Mouse (Mus musculus): Measurements from ENCODE around the gene Isl2.

DNA sequence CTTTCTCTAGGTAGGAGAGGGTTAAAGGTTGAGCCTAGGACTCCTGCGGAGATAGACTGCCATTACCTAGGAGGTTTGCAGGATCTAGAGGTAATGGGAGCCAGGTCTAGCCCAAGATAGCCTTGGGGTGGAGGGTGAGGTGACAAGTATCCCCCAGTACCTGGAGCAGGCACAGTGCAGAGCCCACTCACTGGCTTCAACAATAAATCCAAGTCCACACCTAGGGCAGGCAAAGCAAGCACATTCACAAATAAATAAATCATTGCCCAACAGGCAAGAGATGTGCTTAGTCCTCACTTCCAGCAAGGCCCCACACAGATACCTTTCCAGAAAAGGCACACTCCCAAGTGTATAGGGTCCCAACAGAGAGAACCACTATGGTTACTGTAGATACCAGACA lies 534 bp downstream of the Isl2 start:
- TF ChIP-seq MAX (IDR thresholded peaks at IDR 0.05; ENCODE audit: low read depth) (no peak), POLR2A (IDR thresholded peaks at IDR 0.05; ENCODE audit: insufficient read length, low read depth) (no peak), E2F4 (IDR thresholded peaks at IDR 0.05; ENCODE audit: insufficient read depth) (no peak), REST (IDR thresholded peaks at IDR 0.05; ENCODE audit: insufficient read depth, insufficient read length) (no peak), TCF12 (IDR thresholded peaks at IDR 0.05; ENCODE audit: insufficient read depth, poor library complexity, severe bottlenecking) (no peak), MYOG (IDR thresholded peaks at IDR 0.05; ENCODE audit: control insufficient read depth in 1 of 3, insufficient read depth in 1 of 3, insufficient read length in 2 of 3, low read depth in 2 of 3) (no peak), SRF (IDR thresholded peaks at IDR 0.05; ENCODE audit: control insufficient read depth, insufficient read length, low read depth) (no peak), TCF3 (IDR thresholded peaks at IDR 0.05; ENCODE audit: insufficient read length, low read depth) (no peak), MYOD1 (IDR thresholded peaks at IDR 0.05; ENCODE audit: control insufficient read depth in 1 of 3, insufficient read length in 2 of 3, low read depth in 2 of 3) (no peak), POLR2AphosphoS2 (IDR thresholded peaks at IDR 0.05; ENCODE audit: insufficient read length, low read depth) (no peak), USF1 (IDR thresholded peaks at IDR 0.05; ENCODE audit: low read depth) (no peak)

Measured in myocyte (in vitro differentiated cells).